Mouse (Mus musculus) lung, adult 18-20 months (tissue): ENCODE measurements around the gene Tent5d.
A peak's percentile ranks its signal among the peaks of the same experiment; 100 is the strongest.

Experiments used
- DNase-seq, 2 experiments: peaks; one replicate each; pipeline ENCODE4 v3.0.0; 2022; ENCODE audit warnings: mixed read lengths in 2 of 2

Gene Tent5d

DNA sequence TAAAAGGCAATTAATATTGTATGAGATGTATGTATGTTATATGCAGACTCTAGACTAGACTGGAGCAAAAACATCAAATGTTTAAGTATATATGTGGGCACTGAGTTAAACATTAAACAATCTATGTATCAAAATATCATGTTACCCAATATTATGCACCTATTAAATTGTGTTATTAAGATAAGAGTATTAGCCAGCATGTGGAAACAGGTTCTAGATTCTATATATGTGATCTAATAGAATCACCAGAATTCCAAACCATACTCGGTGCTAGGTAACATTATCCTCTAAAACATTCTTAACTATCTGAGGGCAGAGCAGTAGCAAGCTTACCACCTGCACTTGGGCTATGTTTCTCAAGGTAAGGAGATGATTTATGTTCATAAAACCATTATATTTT lies at the start of gene Tent5d:
Tent5d (plus strand) TSS at position 301 of the 400 bp plus-strand sequence.
- no peak for DNase-seq

DNA sequence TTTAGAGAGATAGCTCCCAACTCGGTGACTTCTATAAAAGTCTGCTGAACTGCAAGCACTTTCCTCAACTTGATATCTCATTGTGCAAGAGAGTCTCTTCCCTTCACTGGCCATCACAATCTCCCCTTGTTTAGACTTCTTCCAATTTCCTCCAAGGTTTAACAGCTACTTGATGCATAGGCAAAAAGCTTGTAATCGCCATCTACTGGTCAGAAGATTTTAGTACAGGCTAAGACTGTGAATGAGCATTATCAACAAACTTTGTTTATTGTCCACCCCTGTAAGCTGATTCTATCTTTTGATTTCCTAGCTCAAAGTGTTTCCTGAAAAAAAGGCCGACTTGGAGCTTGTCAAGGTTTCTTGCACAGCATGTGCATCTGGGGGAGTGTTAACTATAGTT lies 24.5 kb upstream of the Tent5d start:
- no peak for DNase-seq

DNA sequence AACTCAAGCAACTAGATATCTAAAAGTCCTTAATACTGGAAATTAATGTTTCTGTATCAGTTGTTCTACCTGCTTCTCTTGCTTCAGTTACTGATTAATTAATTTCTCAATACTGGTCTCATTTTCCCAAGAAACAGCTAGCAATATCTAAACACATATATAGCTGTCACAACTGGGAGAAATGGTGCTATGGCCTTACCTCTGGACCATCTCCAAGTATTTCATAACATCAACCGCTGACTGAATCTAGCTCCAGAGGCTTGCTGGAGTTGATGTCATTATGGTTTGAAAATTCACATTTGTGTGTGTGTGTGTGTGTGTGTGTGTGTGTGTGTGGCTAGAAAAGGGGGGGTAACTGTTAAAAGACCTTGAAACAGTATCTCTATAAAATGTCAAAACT lies 2.3 kb upstream of the Tent5d start:
- no peak for DNase-seq

DNA sequence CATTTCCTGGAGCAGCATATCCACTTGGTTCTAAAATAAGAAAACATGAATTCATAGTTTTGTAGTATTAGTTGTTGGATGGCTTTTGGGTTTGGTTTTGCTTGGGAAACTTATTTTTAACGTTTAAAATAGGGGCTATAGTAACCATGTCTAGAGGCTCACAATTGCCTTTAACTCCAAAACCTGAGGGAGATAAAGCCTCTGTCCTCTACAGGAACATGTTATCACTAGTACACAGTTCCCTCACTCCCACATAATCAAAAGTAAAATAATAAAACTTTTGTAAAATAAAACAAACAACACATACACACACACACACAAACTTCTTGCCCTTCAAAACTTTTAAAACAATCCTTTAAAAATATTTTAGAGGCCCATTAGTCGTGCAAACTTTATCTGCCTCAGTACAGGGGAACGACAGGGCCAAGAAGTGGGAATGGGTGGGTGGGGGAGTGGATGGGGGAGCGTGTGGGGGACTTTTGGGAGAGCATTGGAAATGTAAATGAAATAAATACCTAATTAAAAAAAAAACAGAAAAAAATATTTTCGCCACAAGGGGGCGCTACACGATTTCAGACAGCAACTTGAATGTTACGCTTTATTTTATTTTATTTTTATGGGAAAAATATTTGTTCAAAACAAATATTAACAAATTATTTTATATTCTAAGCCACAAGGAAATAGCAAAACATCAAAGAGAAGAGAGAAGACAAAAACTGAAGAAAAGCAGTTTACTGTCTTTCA lies 1.5 kb upstream of the Tent5d start:
- no peak for DNase-seq

DNA sequence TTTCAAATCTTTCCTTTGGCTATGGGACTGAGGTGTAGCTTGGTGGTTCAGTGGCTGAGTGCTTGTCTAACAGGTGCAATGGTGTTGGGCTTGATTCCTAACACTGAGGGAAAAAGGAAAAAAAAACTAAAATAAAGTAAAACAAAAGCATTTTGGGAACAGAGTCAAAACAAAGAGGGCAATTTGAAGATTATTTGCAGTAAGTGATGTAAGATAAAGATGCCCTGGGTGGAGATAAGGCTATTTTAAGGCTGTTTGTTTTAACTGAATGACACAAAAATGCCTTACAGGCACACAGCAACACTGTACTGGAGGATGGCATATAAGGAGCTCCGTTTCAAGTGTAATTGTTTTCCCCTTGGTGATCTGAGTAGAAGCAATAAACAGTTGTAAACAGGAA lies 3.4 kb downstream of the Tent5d start:
- DNase-seq: no peak

DNA sequence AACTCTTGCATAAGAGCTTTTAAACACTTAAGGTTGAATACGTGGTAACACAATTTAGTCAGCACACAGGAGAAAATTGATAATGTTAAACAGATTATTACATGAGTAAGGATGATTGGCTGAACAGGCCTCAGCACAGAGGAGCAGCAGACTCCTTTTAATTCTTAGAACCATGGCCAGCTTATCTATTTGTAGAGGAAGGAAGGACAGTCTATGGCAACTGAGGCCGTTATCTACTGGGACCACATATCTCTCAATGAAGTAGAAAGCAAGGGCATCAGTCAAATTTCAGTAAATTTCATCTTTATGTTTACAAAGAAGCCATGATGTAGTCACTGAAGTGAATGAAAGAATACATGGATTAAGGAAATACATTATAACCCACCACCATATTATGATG lies 4.5 kb downstream of the Tent5d start:
- no peak for DNase-seq

DNA sequence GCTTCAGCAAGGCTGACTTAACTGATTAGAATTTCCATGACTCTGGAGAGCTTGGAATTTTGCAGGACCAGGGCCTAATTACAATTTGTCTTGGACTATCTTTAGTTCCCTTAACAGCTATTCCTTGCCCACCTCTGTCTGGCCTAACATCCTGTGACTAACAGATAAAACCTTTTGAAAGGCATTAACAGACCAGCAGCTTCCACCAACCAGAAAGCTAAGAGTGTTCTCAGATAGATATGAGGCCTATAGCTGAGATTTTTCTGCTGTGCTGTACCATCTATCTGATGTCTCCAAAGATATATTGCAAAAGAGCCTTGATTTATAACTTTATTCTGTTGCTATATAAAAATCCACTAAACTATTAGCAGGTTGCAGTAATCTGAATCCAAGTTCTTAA lies 19.7 kb downstream of the Tent5d start:
- no peak for DNase-seq

DNA sequence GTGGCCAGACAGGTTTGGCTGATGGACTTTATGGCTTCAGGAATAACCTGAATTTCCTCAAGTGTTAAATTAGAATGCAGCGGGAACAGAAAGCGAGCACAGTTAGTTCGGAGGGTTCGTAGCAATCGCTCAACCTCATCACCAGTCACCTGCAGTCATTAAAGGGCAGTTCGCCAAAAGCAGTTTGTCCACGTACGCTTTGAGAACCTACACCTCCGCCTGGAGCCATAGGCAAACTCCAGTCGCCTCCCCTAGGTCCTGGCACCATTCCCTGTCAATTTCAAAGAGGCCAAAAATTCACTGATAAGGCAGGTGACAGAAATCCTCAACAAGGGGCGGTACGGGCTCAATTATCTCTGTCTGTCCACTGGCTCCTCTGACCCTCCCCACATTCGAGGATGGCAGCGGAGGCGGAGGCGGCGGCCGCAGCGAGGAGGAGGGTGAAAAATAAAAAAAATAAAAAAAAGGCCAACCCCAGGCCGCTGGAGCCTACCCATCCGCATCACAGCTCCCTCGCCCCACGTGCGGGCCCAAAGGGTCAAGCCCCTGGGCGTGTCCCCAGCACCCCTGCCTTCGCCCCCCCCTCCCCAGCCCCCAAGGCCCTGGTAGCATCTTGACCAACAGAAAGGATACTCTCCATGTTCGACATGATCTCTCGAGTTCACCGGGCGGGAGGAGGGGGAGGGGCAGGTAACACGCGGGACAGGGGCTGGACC lies 23.3 kb downstream of the Tent5d start:
- peak; percentile 14 to 16 for DNase-seq

DNA sequence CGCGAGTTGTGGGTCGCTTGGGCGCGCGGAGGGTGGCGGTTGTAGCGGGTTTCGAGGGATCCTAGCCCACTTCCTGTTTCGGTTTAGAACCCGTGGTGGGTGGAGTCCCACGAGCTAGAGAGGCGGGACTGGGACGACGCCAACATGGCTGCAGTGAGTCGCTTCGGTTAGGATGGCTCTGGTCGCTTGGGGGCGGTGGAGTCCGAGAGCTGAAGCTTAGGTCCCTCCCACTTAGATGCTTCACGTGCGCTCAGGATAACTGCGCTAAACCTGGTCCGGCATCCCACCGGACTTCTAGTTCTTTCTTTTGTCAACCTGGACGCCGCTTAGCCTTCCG lies 23.8 kb downstream of the Tent5d start, which contains the start of gene 2610002M06Rik:
2610002M06Rik (minus strand) TSS at position 117 of the 337 bp plus-strand sequence.
- DNase-seq: peak; percentile 89 to 90

DNA sequence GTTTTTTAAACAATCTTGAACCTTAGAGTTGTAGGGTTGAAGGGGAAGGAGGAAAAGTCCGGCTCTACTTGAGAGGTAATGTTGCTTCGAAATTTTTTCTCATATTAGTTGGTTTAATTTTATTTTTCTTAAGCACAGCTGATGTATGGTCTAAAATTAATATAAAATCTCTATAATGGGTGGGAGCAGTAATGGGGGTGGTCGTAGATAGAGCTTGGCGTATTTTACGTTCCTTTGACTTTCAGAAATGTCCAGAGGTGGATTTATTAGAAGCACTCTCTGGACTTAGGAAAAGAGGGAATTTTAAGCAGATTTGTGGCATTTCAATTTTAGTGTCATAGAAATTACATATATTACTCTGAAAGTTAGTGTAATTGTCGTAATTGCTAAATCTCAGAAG lies 24.3 kb downstream of the Tent5d start:
- DNase-seq: no peak

DNA sequence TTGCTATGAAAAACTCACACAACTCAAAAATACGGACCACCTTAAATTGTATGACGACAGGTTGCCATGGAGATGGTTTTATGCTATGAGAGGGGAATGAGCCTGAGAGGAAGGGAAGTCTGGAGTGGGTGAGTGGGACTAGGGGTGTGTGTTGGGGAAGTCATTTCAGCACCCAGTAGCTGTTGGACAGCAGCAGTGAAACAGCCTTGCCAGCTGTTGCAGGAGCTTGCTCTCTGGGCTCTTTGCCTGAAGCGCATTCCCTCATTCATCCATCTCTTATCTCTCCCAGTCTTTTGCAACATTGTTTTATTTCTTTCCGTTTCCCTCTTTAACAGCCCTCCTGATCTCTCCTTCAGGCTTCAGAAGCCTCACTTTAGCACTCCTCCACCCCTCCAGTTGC lies 65.8 kb downstream of the Tent5d start:
- DNase-seq: no peak
